Mouse (Mus musculus): ENCODE measurements around the gene Klhl35. TPM values are rescaled to one million over a fixed set of nuclear protein-coding genes. Genes with fewer than 3 reads are reported as not detected.

The Klhl35 gene
- polyA plus RNA-seq, 2 experiments from 2014 or later, result not detected

DNA sequence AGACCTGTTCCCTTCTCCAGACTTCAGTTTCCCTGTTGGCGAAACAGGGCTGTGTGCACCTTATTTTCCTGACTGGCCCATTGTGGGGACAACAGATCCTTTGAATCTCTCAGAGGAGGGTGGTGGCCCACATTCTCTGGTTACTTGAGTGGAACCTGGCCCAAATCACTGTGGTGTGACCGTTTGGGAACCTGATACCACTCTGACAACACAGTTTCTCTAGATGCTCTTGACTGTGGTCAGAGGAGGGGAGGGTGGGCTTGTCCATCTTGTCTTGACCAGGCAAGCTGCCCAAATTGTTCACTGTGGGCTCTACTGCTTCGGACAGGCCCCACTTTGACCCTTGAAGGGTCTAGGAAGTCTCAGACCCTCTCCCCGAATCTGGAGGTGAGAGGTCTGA, 11.8 kb upstream of the Klhl35 start:
- ATAC-seq, result no peak

GRCm38 (mm10) chr7:99458849-99459248, 7.0 kb upstream of the Klhl35 start:
- ATAC-seq, result no peak

DNA sequence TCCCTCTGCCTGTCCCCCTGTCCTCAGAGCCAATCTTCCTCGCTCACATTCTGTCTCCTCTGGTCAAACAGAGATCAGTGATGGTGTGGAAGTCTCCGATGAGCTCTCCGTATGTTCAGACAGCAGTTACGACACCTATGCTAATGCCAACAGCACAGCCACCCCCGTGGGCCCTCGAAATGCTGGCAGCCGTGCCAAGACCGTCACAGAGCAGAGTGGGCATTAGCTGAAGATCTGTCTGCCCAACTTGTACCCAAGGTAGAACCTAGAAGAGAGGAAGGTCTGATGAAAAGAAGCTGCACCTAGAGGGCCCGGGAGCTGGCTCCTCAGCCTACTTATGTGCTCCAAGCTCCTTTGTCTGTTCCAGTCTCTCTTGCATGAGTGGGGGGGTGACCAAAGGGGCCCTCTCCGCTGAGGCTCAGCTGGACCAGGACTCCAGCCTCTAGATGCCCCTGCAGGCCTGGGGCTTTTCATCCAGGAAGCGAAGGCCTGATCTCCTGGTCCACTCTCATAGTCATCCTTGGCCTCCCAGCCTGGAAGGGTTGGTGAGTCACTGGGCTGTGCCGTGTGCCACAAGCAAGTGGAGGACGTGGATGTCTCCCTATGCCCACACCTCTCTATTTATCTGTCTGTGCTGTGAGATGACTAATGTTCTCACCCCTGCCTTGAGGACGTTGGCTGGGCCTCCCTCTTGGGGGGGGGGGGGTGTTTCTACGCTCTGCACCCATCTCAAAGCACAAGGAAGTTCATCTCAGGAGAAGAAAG, 5.7 kb upstream of the Klhl35 start:
- no peak for ATAC-seq

DNA sequence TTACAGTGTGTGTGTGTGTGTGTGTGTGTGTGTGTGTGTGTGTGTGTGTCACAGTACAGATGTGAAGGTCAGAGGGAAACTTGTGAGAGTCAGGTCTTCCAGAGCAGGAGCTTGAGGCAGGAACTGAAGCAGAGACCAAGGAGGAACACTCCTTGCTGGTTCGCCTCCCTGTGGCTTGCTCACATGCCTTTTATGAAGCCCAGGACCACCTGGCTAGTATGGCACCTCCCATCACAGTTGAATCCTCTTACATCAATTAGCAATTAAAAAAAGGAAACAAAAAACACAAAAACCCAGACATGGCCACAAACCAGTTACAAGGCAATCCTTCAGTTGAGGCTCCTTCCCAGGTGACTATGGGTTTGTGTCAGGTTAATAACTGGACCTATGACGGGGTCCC, 2.7 kb upstream of the Klhl35 start:
- no peak for ATAC-seq

GRCm38 (mm10) chr7:99467916-99468282, 2.1 kb downstream of the Klhl35 start:
- ATAC-seq, result peak; percentile 14

DNA sequence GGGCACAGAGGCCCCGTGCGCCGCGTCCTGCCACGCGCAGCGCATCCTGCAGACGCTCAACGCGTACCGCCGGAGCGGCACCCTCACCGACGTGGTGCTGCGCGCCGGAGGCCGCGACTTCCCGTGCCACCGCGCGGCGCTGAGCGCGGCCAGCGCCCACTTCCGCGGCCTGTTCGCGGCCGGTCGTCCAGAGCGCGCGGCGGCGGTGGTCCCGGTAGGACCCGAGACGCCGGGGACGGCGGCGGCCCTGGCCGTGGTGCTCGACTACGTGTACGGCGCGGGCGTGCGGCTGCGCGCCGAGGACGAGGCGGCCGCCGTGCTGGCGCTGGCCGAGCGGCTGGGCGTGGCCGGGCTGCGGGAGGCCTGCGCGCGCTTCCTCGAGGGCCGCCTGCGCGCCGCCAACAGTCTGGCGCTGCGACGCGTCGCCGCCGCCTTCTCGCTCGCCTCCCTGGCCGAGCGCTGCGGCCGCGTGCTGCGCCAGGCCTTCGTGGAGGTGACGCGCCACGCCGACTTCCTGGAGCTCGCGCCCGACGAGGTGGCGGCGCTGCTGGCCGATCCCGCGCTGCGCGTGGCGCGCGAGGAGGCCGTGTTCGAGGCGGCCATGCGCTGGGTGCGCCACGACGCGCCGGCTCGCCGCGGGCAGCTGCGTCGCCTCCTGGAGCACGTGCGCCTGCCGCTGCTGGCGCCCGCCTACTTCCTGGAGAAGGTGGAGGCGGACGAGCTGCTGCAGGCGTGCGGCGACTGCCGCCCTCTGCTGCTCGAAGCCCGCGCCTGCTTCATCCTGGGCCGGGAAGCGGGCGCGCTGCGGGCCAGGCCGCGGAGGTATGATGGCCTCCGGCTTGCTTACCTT, 2.7 kb downstream of the Klhl35 start:
- ATAC-seq, result peak; percentile 77

DNA sequence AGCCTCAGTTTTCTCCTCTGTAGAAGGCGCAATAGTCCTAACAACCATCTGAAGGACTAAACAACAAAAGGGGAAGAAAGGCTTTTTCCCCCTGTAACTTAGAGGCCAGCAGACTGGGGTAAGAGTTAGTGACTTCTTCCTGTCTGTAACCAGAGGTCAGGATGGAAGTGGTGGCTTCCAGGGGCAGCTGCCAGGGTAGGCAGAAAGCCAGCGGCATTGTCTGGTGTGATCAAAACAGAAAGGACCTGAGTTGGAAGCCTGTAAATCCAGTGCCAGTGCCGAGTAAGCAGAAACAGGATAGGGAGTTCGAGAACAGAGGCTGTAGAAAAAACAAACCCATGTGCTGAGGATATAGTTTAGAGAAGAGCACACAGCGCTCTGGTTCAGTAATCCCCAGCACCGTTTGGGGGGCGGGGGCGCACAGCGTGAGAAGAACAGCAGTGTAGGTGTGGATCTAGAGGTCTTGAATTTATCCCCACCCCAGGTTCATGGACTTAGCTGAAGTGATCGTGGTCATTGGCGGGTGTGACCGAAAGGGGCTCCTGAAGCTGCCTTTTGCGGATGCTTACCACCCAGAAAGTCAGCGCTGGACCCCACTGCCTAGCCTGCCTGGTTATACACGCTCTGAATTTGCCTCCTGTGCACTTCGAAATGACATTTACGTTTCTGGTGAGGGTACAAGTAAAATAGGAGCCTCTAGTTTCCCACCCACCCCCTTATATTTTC, 4.0 kb downstream of the Klhl35 start:
- no peak for ATAC-seq

DNA sequence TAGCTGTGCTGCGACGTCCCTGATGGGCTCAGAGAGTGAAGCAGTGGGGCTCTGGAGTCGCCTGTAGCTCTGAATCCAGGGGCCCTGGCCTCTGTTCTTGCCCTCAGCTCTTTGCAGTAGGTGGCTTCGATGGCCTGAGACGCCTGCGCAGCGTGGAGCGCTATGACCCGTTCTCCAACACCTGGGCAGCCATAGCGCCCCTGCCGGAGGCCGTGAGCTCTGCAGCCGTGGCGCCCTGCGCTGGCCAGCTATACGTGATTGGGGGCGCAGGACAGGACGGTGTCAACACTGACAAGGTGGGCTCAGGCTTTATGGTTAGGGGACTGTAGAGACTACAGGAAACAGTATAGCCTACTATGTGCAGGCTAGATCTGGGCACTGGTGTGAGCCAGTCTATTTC, 5.8 kb downstream of the Klhl35 start:
- ATAC-seq, result no peak

DNA sequence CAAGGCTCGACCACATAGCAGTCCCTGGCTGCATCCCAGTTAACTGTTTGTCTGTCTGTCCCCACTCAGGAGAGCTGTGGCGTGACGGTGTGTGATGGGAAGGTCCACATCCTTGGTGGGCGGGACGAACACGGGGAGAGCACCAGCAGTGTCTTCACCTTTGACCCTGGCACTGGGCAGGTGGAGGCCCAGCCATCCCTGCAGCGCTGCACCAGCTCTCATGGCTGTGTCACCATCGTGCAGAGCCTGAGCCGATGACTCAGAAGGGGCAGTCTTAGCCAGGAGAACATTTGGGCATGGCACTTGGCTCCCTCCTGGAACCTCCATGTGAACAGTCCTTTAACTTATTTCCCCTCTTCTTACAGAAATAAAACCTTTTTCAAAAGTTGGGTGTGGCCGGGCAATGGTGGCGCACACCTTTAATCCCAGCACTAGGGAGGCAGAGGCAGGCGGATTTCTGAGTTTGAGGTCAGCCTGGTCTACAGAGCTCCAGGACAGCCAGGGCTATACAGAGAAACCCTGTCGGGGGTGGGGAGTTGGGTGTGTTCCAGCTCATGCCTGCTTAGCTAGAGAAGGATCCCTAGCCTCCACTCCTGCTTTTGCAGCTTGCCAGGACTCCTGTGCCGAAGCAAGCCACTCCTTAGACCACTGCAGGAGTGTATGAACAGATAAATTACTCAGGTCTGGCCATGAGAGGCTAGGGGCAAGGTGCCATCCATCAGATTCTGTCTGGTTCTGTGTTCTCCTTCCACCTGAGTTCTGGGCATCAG, 8.0 kb downstream of the Klhl35 start:
- no peak for ATAC-seq

DNA sequence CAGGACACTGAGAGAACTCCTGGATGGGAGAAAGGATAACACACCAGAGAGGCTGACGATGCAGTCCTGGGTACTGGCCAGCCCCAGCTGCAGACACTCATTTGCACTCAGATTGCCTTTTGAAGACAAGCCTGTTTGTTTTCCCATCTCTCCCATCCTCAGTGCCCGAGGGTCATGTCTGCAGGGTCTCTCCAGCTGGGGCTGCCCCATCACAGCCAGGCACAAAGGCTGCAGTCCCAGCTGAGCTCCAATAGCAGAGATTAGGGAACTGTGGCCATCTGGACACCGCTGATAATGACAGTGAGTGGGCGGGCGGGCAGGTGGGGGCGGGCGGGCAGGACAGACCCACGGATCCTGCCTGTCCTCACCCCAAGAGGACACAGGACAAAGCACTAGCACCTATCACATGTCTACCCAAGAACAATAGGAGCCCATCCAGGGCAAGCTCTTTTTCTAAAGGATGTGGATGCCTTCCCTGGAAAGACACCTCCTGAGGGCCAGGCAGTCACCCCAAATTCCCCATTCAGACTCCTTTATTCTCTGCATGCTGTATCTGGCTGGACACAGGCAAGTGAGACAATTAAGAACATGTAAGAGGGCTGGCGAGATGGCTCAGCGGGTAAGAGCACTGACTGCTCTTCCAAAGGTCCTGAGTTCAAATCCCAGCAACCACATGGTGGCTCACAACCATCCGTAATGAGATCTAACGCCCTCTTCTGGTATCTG, 9.2 kb downstream of the Klhl35 start:
- ATAC-seq, result no peak

- ATAC-seq, result no peak
These were observed 9.7 kb downstream of the Klhl35 start for GRCm38 (mm10) chr7:99475562-99475911.

DNA sequence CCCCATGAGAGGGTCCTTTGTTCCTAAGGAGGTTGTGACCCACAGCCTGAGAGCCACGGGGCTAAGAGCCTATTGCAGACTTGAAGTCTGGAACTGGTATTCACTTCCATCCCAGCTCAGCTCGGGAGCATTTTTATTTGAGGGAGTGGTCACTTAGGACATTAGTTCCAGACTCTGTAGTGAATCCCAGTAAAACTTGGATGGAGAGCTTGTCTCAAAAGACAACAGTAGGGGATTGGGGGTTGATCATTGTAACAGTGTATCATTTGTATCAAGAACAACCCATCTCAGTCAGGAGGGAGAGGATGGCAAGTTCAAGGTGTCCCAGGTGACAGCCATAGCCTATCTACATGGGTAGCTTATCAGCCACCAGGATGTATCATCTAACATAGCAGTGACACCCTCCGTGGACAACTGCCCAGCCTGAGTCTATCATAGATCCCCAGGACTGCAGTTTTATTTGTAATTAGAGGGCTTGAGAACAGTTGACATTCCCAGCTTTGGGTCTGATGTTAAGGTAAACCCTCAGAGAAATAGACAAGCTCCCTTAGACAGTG, 10.8 kb downstream of the Klhl35 start:
- ATAC-seq, result no peak

DNA sequence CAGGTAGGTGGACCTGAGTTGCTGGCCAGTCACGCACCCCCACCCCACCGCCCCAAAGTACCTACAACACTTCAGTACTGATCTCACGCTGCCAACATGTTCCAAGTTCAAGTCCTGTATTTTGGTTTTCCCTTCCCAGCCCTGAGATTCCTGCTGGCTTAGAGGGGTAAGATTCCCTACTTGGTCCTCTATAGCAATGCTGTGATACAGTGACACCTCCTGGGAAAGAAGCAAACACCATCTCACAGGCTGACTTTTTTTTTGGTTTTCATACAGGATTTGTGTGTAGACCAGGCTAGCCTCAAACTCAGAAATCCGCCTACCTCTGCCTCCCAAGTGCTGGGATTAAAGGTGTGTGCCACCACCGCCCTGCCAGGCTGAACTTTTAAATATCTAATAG, 11.4 kb downstream of the Klhl35 start:
- no peak for ATAC-seq

GRCm38 (mm10) chr7:99482637-99483036, 16.8 kb downstream of the Klhl35 start:
- ATAC-seq, result no peak

DNA sequence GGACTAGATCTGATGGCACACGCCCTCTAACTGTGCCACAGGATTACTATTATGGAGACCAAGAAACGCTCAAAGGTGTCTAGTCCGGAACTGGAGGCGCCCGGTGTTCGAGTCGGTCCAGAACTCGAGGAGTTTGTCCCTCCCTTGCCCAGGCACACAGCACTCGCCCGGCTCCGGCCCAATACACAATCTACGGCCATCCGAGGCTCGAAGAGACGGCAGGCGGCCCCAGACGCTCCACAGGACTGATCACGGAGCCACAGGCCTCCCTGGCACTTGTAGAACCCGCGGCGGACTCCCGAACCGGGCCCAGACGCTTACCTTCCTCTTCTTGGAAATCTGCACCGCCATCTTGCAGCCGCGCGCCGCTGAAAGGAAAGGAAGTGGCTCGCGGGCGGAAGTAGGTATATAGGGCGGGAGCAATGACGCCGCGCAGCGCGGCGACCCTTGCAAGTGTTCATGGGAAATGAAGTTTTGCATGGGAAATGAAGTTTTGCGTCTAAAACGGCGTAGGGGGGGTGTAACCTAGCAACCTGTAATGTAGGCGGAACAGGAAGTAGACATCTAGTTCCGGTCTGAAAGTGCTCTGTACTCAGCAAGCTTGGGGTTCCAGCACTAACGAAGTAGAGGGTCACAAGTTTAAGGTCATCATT, 17.6 kb downstream of the Klhl35 start, which contains the start of gene Rps3:
Gene Rps3 (minus strand): TSS at position 468 of the 653 bp plus-strand sequence.
- ATAC-seq, result peak; percentile 97

- ATAC-seq, result no peak
These were observed 18.1 kb downstream of the Klhl35 start for GRCm38 (mm10) chr7:99483924-99484319.

DNA sequence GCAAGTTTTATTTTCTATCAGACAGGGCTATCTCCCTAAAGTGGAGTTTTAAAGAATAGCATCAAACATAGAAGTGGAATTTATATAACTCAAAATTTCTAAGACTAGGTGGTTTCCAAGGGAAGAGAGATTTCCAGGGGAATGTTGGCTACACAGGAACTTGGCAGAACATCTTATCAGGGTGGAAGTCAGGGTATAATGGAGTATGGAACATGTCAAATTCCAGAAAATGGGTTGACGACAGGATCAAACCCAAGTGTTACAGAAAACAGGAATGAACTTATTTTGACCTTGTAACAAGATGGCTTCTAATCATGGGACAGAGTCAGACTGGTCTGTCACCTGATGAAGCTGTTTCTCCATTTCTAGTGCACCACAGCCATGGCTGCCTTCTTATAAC, 18.9 kb downstream of the Klhl35 start:
- no peak for ATAC-seq

- ATAC-seq, result no peak
These were observed 23.9 kb downstream of the Klhl35 start for GRCm38 (mm10) chr7:99489708-99490107.

DNA sequence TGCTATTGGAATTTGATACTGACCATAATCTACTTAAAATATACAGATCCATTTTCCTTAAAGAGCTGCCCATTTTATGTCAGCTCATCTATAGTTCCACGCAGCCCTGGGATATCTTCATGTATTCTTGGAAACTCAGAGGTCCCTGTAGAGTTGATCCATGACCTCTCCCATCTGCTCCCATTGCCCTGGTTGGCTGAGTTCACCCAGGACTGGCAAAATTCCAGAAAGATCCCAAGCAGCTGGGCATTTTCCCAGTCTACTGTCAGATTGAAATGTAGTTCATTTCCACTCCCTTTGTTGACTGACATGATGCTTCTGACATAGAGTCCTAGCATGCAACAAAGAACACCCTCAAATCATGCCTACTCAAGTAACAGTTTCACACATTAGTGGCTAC, 33.3 kb downstream of the Klhl35 start:
- ATAC-seq, result no peak

DNA sequence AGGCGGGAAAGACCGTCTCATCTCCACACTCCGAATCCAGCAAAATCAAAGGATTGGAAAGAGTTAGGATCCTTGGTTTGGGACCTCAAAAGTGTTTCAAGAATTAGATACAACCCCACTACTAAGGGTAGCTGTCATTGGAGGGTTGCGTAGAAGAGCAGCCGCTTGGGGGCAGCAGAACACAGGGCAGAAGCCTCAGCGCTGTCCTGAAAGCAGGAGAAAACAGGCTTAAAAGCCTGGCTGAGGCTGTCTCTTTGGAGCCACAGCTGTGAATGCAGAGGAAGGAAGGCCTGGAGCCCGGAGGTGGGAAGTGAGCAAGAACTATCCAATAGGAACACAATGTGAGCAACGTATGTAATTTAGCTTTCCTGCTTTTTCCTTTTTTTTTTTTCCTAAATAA, 34.4 kb downstream of the Klhl35 start:
- ATAC-seq, result peak; percentile 63

- ATAC-seq, result no peak
These were observed 34.9 kb downstream of the Klhl35 start for GRCm38 (mm10) chr7:99500655-99501054.
